Mouse (Mus musculus): Measurements from ENCODE around the gene Kcna6. TPM values are rescaled to one million over a fixed set of nuclear protein-coding genes. Genes with fewer than 3 reads are reported as not detected.

Gene Kcna6
- total and polyA plus RNA-seq, 2 experiments from 2014 or later, result 19.9 to 49.6 TPM

DNA sequence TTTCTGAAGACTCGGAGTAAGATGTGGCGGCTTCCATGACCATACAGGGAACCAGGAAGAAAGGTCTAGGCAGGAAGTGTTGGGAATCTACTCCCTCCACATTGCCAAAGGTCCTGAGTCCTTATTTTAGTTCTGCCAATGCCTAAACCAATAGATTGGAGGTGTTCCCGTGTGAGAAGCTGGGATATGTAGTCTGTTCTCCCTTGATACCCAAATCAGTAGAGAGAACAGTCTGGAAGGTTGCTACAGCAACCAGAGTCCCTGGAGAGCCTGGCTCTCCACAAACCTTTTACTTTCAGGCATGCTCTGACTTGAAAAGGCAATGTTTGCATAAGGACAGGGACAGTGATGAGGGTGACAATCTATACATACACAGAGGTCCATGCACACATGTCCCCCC is 4.7 kb downstream of the Kcna6 start:
- TF ChIP-seq CTCF (IDR thresholded peaks at IDR 0.05; ENCODE audit: low read depth), result no peak
- 59% methylated on average over 3 of the region's 3 CpGs for WGBS
- no peak overlapping the region for H3K9ac ChIP-seq
- no peak for DNase-seq
- no peaks in the 10 kb centered on the region for H3K27me3 ChIP-seq (ENCODE audit: insufficient read depth, low read length)
- H3K4me3 ChIP-seq (ENCODE audit: low read depth, low read length), result 0 out of 2 replicates have a peak overlapping the region, but pooled peaks have one; percentile 9
- ATAC-seq, result peak; percentile 26; the same call in 1 of the 2 replicates
- no peak overlapping the region for H3K27ac ChIP-seq (ENCODE audit: low read depth, low read length)
- H3K4me1 ChIP-seq (ENCODE audit: insufficient read depth), result peaks cover 31% of the 10 kb centered on the region
- H3K36me3 ChIP-seq (ENCODE audit: insufficient read depth), result no peaks in the 10 kb centered on the region; the same call in 1 of the 2 replicates
- H3K4me2 ChIP-seq (ENCODE audit: low read depth), result peak overlapping the region; percentile 43
- H3K9me3 ChIP-seq (ENCODE audit: low read length), result no peaks in the 10 kb centered on the region

- peak; percentile 45 for DNase-seq
- no peaks in the 10 kb centered on the region for H3K36me3 ChIP-seq (ENCODE audit: insufficient read depth)
- peaks cover 31% of the 10 kb centered on the region for H3K4me1 ChIP-seq (ENCODE audit: insufficient read depth)
- no peaks in the 10 kb centered on the region for H3K27me3 ChIP-seq (ENCODE audit: insufficient read depth, low read length)
- peak; percentile 44 for ATAC-seq
- no peak overlapping the region for H3K9ac ChIP-seq
- no peak for TF ChIP-seq CTCF (IDR thresholded peaks at IDR 0.05; ENCODE audit: low read depth)
- no peak overlapping the region for H3K4me3 ChIP-seq (ENCODE audit: low read depth, low read length)
- 0 out of 2 replicates have a peak overlapping the region, but pooled peaks have one; percentile 5 for H3K4me2 ChIP-seq (ENCODE audit: low read depth)
- H3K27ac ChIP-seq (ENCODE audit: low read depth, low read length), result no peak overlapping the region
- WGBS, result 55% methylated on average over 6 of the region's 6 CpGs
- H3K9me3 ChIP-seq (ENCODE audit: low read length), result no peaks in the 10 kb centered on the region
Observed at GRCm38 (mm10) chr6:126732645-126733044, 7.8 kb downstream of the Kcna6 start.

- Histone ChIP-seq H3K27ac (ENCODE audit: low read depth, low read length) (no peak overlapping the region), H3K9me3 (ENCODE audit: low read length) (no peaks in the 10 kb centered on the region), H3K4me3 (ENCODE audit: low read depth, low read length) (no peak overlapping the region), H3K4me1 (ENCODE audit: insufficient read depth) (peaks cover 4% of the 10 kb centered on the region; the same call in 1 of the 2 replicates), H3K9ac (no peak overlapping the region), H3K36me3 (ENCODE audit: insufficient read depth) (peaks cover 8% of the 10 kb centered on the region; the same call in 1 of the 2 replicates), H3K4me2 (ENCODE audit: low read depth) (no peak overlapping the region), H3K27me3 (ENCODE audit: insufficient read depth, low read length) (no peaks in the 10 kb centered on the region)
- no peak for TF ChIP-seq CTCF (IDR thresholded peaks at IDR 0.05; ENCODE audit: low read depth)
- DNase-seq (no peak), ATAC-seq (peak; percentile 47; the same call in 1 of the 2 replicates)
- WGBS, result 71% methylated on average over 8 of the region's 8 CpGs
Observed at GRCm38 (mm10) chr6:126728803-126729202, 11.7 kb downstream of the Kcna6 start.

DNA sequence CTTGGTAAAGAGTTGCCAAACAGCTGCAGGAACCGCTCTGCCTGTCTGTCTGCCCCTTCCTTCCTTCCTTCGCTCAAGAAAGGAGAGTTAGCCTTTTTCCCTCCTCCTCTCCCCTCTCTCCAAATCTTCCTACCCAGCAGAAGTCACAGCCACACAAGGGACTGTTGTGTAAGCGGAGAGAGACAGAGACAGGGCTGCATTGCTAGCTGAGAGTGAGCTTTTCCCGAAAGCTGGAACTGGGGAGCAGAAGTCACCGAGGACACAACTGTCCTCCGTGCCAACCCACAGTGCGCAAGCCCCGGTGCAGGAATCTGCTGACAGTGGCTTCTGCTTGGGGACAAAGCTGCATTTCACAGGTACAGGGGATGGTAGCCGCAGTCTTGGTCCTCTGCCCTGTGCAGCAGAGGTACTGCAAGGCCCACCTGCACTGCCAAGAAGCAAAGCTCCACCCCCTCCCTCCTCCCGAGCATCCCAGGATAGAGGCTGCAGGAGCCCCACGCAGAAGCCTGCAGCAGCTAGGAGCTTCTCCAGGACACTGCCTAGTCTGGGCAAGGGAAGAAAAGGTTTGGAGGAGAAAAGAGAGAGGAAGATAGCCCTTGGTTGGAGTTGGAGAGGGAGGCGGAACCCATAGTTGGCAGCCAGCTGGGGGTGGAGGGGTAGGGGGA is 21.9 kb downstream of the Kcna6 start:
- Histone ChIP-seq H3K9me3 (ENCODE audit: low read length) (no peaks in the 10 kb centered on the region), H3K4me1 (ENCODE audit: insufficient read depth) (no peaks in the 10 kb centered on the region), H3K4me2 (ENCODE audit: low read depth) (no peak overlapping the region), H3K36me3 (ENCODE audit: insufficient read depth) (no peaks in the 10 kb centered on the region), H3K4me3 (ENCODE audit: low read depth, low read length) (no peak overlapping the region), H3K27me3 (ENCODE audit: insufficient read depth, low read length) (no peaks in the 10 kb centered on the region), H3K27ac (ENCODE audit: low read depth, low read length) (no peak overlapping the region), H3K9ac (no peak overlapping the region)
- ATAC-seq, result no peak
- no peak for DNase-seq
- TF ChIP-seq CTCF (IDR thresholded peaks at IDR 0.05; ENCODE audit: low read depth), result no peak
- WGBS, result 69% methylated on average over 12 of the region's 12 CpGs

DNA sequence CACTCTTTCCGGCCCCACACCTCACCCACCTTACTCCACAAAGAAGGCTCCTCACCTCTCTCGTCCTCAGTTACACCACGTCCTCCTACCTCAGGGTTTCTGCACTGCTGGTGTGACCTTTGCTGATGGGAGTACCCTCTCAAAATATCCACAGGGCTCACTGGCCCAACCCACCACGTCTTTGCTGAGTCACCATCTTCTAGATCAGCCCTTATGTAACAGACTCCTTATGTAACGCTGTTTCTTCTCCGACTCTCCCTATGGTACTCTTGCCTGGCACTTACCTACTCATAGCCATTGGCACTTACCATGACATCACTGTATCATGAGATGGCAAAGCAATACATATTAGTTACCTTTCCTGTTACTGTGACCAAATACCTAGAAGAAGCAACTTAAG is 27.9 kb downstream of the Kcna6 start:
- Histone ChIP-seq H3K9me3 (ENCODE audit: low read length) (no peaks in the 10 kb centered on the region), H3K9ac (no peak overlapping the region), H3K36me3 (ENCODE audit: insufficient read depth) (0 out of 2 replicates have a peak, but pooled peaks cover 11% of the 10 kb centered on the region), H3K4me2 (ENCODE audit: low read depth) (no peak overlapping the region), H3K4me1 (ENCODE audit: insufficient read depth) (no peaks in the 10 kb centered on the region), H3K27me3 (ENCODE audit: insufficient read depth, low read length) (no peaks in the 10 kb centered on the region), H3K27ac (ENCODE audit: low read depth, low read length) (no peak overlapping the region), H3K4me3 (ENCODE audit: low read depth, low read length) (no peak overlapping the region)
- no peak for TF ChIP-seq CTCF (IDR thresholded peaks at IDR 0.05; ENCODE audit: low read depth)
- WGBS, result 81% methylated on average over 6 of the region's 6 CpGs
- no peak for DNase-seq
- no peak for ATAC-seq

DNA sequence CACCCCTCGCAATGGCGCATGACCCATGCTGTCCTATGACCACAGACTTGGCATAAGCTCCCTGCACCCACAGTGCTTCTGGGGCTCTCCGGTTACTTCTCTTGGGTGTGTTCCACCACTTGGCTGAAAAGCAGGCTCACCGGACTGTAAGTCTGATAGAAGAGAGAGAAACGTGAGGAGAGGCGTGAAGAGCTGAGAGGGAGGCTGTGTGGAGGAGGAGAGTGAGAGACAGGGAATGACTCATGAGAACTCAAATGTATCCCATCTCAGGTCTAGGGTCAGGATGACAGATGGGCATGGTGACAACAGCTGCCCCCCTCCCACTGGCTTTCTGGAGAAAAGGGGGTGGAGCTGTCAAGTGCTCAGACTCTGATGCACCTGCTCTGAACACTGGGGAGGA is 34.5 kb downstream of the Kcna6 start:
- H3K9ac ChIP-seq, result no peak overlapping the region
- ATAC-seq (no peak), DNase-seq (no peak)
- H3K27me3 ChIP-seq (ENCODE audit: insufficient read depth, low read length), result no peaks in the 10 kb centered on the region
- no peak overlapping the region for H3K27ac ChIP-seq (ENCODE audit: low read depth, low read length)
- H3K4me3 ChIP-seq (ENCODE audit: low read depth, low read length), result no peak overlapping the region
- no peak overlapping the region for H3K4me2 ChIP-seq (ENCODE audit: low read depth)
- H3K9me3 ChIP-seq (ENCODE audit: low read length), result no peaks in the 10 kb centered on the region
- H3K4me1 ChIP-seq (ENCODE audit: insufficient read depth), result no peaks in the 10 kb centered on the region
- 0 out of 2 replicates have a peak, but pooled peaks cover 5% of the 10 kb centered on the region for H3K36me3 ChIP-seq (ENCODE audit: insufficient read depth)
- WGBS, result 65% methylated on average over 6 of the region's 6 CpGs
- no peak for TF ChIP-seq CTCF (IDR thresholded peaks at IDR 0.05; ENCODE audit: low read depth)

GRCm38 (mm10) chr6:126704430-126704829 is 36.0 kb downstream of the Kcna6 start:
- H3K9me3 ChIP-seq (ENCODE audit: low read length), result no peaks in the 10 kb centered on the region
- TF ChIP-seq CTCF (IDR thresholded peaks at IDR 0.05; ENCODE audit: low read depth), result peak; percentile 73
- DNase-seq, result peak; percentile 70
- ATAC-seq, result no peak
- H3K27ac ChIP-seq (ENCODE audit: low read depth, low read length), result no peak overlapping the region
- no peak overlapping the region for H3K9ac ChIP-seq
- H3K36me3 ChIP-seq (ENCODE audit: insufficient read depth), result 0 out of 2 replicates have a peak, but pooled peaks cover 5% of the 10 kb centered on the region
- no peak overlapping the region for H3K4me2 ChIP-seq (ENCODE audit: low read depth)
- H3K27me3 ChIP-seq (ENCODE audit: insufficient read depth, low read length), result no peaks in the 10 kb centered on the region
- H3K4me1 ChIP-seq (ENCODE audit: insufficient read depth), result no peaks in the 10 kb centered on the region
- WGBS, result 37% methylated on average over 4 of the region's 4 CpGs
- H3K4me3 ChIP-seq (ENCODE audit: low read depth, low read length), result no peak overlapping the region
